Mouse (Mus musculus): ENCODE measurements around the gene Fry.

DNA sequence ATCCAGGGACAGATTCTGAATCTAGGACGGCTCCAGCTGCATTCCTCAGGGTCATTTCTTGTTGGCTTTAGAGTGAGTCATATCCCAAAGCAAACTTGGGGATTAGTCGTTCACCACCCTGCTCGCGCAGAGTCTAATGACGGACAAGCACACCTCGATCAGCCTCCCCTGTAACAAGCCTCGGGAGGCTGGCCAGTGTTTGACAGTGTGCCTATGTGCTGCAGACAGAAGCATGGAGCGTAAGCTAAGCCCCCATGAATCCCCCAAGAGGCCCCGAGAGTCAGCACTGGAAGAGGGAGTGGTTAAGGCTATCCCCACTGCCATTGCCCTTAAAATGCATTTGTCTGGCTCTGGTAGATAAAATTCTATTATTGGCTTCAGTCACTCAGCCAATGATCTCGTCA lies 214.9 kb downstream of the Fry start:
- no peak for TF ChIP-seq EP300 (IDR thresholded peaks at IDR 0.05; ENCODE audit: insufficient read depth, low read depth, low read length)
- no peak for TF ChIP-seq CTCF (IDR thresholded peaks at IDR 0.05; ENCODE audit: low read depth, low read length)
- TF ChIP-seq POLR2A (IDR thresholded peaks at IDR 0.05; ENCODE audit: insufficient read depth, low read length) = no peak
